ENCODE assay signal across 8 mouse cellular contexts in genomic region chr9:108692226-108693041, GRCm38 (mm10). TPM values are rescaled to one million over a fixed set of nuclear protein-coding genes. Genes with fewer than 3 reads are reported as not detected.
DNase-seq lines count a peak whose midpoint lies in the region; ATAC-seq and TF ChIP-seq lines count a peak whose summit lies in the region.

No protein-coding gene starts in this region.

- peak overlapping the region; percentile 77 for H3K4me2 ChIP-seq in forebrain, postnatal 0 days (ENCODE audit: low read depth)
- H3K4me2 ChIP-seq in lung, embryonic 16.5 days (ENCODE audit: low read depth, low read length) = peak overlapping the region; percentile 98

- under 1% methylated on average over 89 of the region's 92 CpGs for WGBS in cerebellum, adult 2 months
- 5% methylated on average over 90 of the region's 92 CpGs for WGBS in forebrain, postnatal 0 days
- under 1% methylated on average over 92 of the region's 92 CpGs for WGBS in lung, embryonic 16.5 days
- under 1% methylated on average over 92 of the region's 92 CpGs for WGBS in thymus, adult 2 months

- TF ChIP-seq CTCF in MEL (IDR thresholded peaks at IDR 0.05 in 2 of 3, conservative IDR thresholded peaks at IDR 0.05 in 1 of 3; ENCODE audit: control insufficient read depth in 1 of 3, insufficient read depth in 1 of 3, low read depth in 2 of 3, low read length in 3 of 3, poor library complexity in 1 of 3, severe bottlenecking in 1 of 3) = no peak
- TF ChIP-seq CTCF in cerebellum, adult 2 months (IDR thresholded peaks at IDR 0.05; ENCODE audit: borderline replicate concordance, insufficient read depth, low read depth, low read length) = 0 out of 2 replicates have a peak, but pooled peaks have one; percentile 12
- peak; percentile 48 for TF ChIP-seq CTCF in forebrain, postnatal 0 days (IDR thresholded peaks at IDR 0.05; ENCODE audit: low read depth)
- no peak for TF ChIP-seq CTCF in thymus, adult 2 months (IDR thresholded peaks at IDR 0.05; ENCODE audit: borderline replicate concordance, control insufficient read depth, extremely low read depth, insufficient read depth, low read length, poor library complexity)

- peak in 1 of 2 experiments; percentile 90; a peak in 2 of 4 replicates for TF ChIP-seq POLR2A in MEL (IDR thresholded peaks at IDR 0.05; ENCODE audit: control insufficient read depth in 1 of 2, insufficient read depth in 1 of 2, low read depth in 1 of 2, low read length in 2 of 2, poor library complexity in 1 of 2)
- no peak for TF ChIP-seq POLR2A in cerebellum, adult 2 months (IDR thresholded peaks at IDR 0.05; ENCODE audit: borderline replicate concordance, insufficient read depth, low read length)
- no peak for TF ChIP-seq POLR2A in thymus, adult 2 months (IDR thresholded peaks at IDR 0.05; ENCODE audit: control insufficient read depth, extremely low read depth, insufficient read depth, low read length, poor library complexity)

- H3K4me1 ChIP-seq in MEL (ENCODE audit: control insufficient read depth in 1 of 2, insufficient read depth in 2 of 2, low read length in 2 of 2) = peaks cover 7% of the 10 kb centered on the region in 2 experiments
- no peaks in the 10 kb centered on the region for H3K4me1 ChIP-seq in cerebellum, adult 2 months (ENCODE audit: control insufficient read depth, insufficient read depth, low read length)
- peaks cover 22% of the 10 kb centered on the region for H3K4me1 ChIP-seq in forebrain, postnatal 0 days (ENCODE audit: insufficient read depth)
- peaks cover 17% of the 10 kb centered on the region for H3K4me1 ChIP-seq in lung, embryonic 16.5 days (replicated peaks; ENCODE audit: control insufficient read depth, insufficient read depth, low read length)
- peaks cover 11% of the 10 kb centered on the region for H3K4me1 ChIP-seq in thymus, adult 2 months (replicated peaks; ENCODE audit: control insufficient read depth, insufficient read depth, low read length)

- no peak for TF ChIP-seq RAD21 in MEL (IDR thresholded peaks at IDR 0.05; ENCODE audit: low read depth, low read length)

- H3K27me3 ChIP-seq in MEL (ENCODE audit: control insufficient read depth in 1 of 2, insufficient read depth in 2 of 2, low read length in 2 of 2) = no peaks in the 10 kb centered on the region
- no peaks in the 10 kb centered on the region for H3K27me3 ChIP-seq in cerebellum, adult 2 months (ENCODE audit: control insufficient read depth, insufficient read depth, low read length)
- no peaks in the 10 kb centered on the region for H3K27me3 ChIP-seq in forebrain, postnatal 0 days (ENCODE audit: insufficient read depth, low read length)
- no peaks in the 10 kb centered on the region for H3K27me3 ChIP-seq in lung, embryonic 16.5 days (ENCODE audit: control insufficient read depth, insufficient read depth, low read depth, low read length)
- no peaks in the 10 kb centered on the region; the same call in 1 of the 2 replicates for H3K27me3 ChIP-seq in thymus, adult 2 months (ENCODE audit: control insufficient read depth, insufficient read depth, low read length)

- no peak; a peak in 1 of 4 replicates for TF ChIP-seq EP300 in MEL (IDR thresholded peaks at IDR 0.05; ENCODE audit: low read depth in 1 of 2, low read length in 2 of 2)

- H3K27ac ChIP-seq in MEL (ENCODE audit: control insufficient read depth, low read depth, low read length) = peak overlapping the region; percentile 8
- peak overlapping the region; percentile 13; the same call in 1 of the 2 replicates for H3K27ac ChIP-seq in cerebellum, adult 2 months (ENCODE audit: insufficient read depth, low read length)
- peak overlapping the region; percentile 82 for H3K27ac ChIP-seq in forebrain, postnatal 0 days (ENCODE audit: low read depth, low read length)
- H3K27ac ChIP-seq in lung, embryonic 16.5 days (ENCODE audit: low read length) = peak overlapping the region; percentile 50
- no peak overlapping the region for H3K27ac ChIP-seq in thymus, adult 2 months (ENCODE audit: control insufficient read depth, insufficient read depth, low read length)

- peaks cover 36% of the 10 kb centered on the region for H3K79me2 ChIP-seq in MEL (ENCODE audit: control insufficient read depth, insufficient read depth, low read length, poor library complexity)

- peak; percentile 81 for DNase-seq in MEL (ENCODE audit: low read depth, low spot score)
- DNase-seq in cerebellum, adult 2 months = peak; percentile 72 to 75
- DNase-seq in forebrain, postnatal 0 days = peak; percentile 86
- DNase-seq in heart, postnatal 4 days = peak; percentile 62
- DNase-seq in layer of hippocampus, adult 9-11 months = peak; percentile 57
- DNase-seq in ovary, adult 18-20 months (ENCODE audit: low spot score) = peak; percentile 30
- peak; percentile 34 for DNase-seq in thymus, adult 2 months

- peak; percentile 73 for ATAC-seq in forebrain, postnatal 0 days
- ATAC-seq in lung, embryonic 16.5 days (ENCODE audit: low read depth) = peak; percentile 72

- peak overlapping the region; percentile 92 for H3K9ac ChIP-seq in MEL (ENCODE audit: control insufficient read depth, low read depth, low read length, poor library complexity, severe bottlenecking)
- peak overlapping the region; percentile 81 for H3K9ac ChIP-seq in forebrain, postnatal 0 days
- H3K9ac ChIP-seq in lung, embryonic 16.5 days (ENCODE audit: low read length) = peak overlapping the region; percentile 78

- no peaks in the 10 kb centered on the region for H3K9me3 ChIP-seq in MEL (replicated peaks; ENCODE audit: insufficient read depth, low read length)
- H3K9me3 ChIP-seq in forebrain, postnatal 0 days (ENCODE audit: low read length) = no peaks in the 10 kb centered on the region
- no peaks in the 10 kb centered on the region for H3K9me3 ChIP-seq in lung, embryonic 16.5 days (ENCODE audit: control insufficient read depth, low read length)

- H3K4me3 ChIP-seq in MEL (ENCODE audit: control insufficient read depth in 1 of 2, insufficient read depth in 1 of 2, low read depth in 2 of 2, low read length in 2 of 2) = peak overlapping the region; percentile 81 to 86
- peak overlapping the region; percentile 83 for H3K4me3 ChIP-seq in cerebellum, adult 2 months (replicated peaks; ENCODE audit: insufficient read depth, low read depth, low read length)
- H3K4me3 ChIP-seq in forebrain, postnatal 0 days (ENCODE audit: low read depth, low read length) = peak overlapping the region; percentile 84
- H3K4me3 ChIP-seq in lung, embryonic 16.5 days (ENCODE audit: low read length) = peak overlapping the region; percentile 80
- H3K4me3 ChIP-seq in thymus, adult 2 months (ENCODE audit: control insufficient read depth, insufficient read depth, low read length) = peak overlapping the region; percentile 44

- H3K36me3 ChIP-seq in MEL (ENCODE audit: control insufficient read depth in 1 of 2, insufficient read depth in 2 of 2, low read length in 2 of 2) = peaks cover 3 to 24% of the 10 kb centered on the region in 2 experiments
- H3K36me3 ChIP-seq in forebrain, postnatal 0 days (ENCODE audit: insufficient read depth) = no peaks in the 10 kb centered on the region
- H3K36me3 ChIP-seq in lung, embryonic 16.5 days (ENCODE audit: control insufficient read depth, insufficient read depth, low read length) = no peaks in the 10 kb centered on the region
- no peaks in the 10 kb centered on the region for H3K36me3 ChIP-seq in thymus, adult 2 months (ENCODE audit: control insufficient read depth, insufficient read depth, low read length)

TF ChIP-seq in MEL, 35 proteins besides CTCF, POLR2A, EP300 and RAD21 (continues in another document):
- no peak; the same call in 1 of the 2 replicates for TF ChIP-seq NELFE (IDR thresholded peaks at IDR 0.05; ENCODE audit: low read depth, low read length)
- TF ChIP-seq KAT2A (conservative IDR thresholded peaks at IDR 0.05; ENCODE audit: low read depth, low read length) = no peak; the same call in 1 of the 2 replicates
- peak; percentile 82 for TF ChIP-seq MXI1 (IDR thresholded peaks at IDR 0.05; ENCODE audit: low read depth, low read length)
- TF ChIP-seq ELF1 (IDR thresholded peaks at IDR 0.05; ENCODE audit: low read depth, low read length) = no peak
- no peak for TF ChIP-seq BHLHE40 (IDR thresholded peaks at IDR 0.05; ENCODE audit: borderline replicate concordance, low read depth, low read length)
- no peak for TF ChIP-seq USF2 (IDR thresholded peaks at IDR 0.05; ENCODE audit: borderline replicate concordance in 1 of 2, insufficient read depth in 1 of 2, low read depth in 1 of 2, low read length in 2 of 2)

RNA-seq across cellular contexts. Expression of gene Prkar2a, which starts 3.3 kb away (rescaled TPM):
- total RNA-seq in MEL (2012; rRNA removed) = 18.9 and 22.4 TPM in 2 replicates
- 100 to 1,000 TPM in 1 of 2 experiments, 10 to 100 TPM in 1; 87.9 to 230 TPM for polyA plus RNA-seq in MEL (2012; ENCODE audit: insufficient read depth in 1 of 2, insufficient read length in 2 of 2, low read depth in 1 of 2, low replicate concordance in 2 of 2, missing spikeins in 1 of 2)
- 24.6 and 26.6 TPM in 2 replicates for polyA plus RNA-seq in cerebellum, adult 2 months (2012; rRNA removed)
- 81.2 and 104 TPM in 2 replicates for total RNA-seq in forebrain, postnatal 0 days (2014; rRNA removed)
- polyA plus RNA-seq in forebrain, postnatal 0 days (2015; fragmentation: Nextera tagmentation; extraction: Ambion mirVana) = 23.0 and 34.3 TPM in 2 replicates
- 10 to 100 TPM; 74.0 to 79.7 TPM for total RNA-seq in heart, postnatal 4 days (2021)
- polyA plus RNA-seq in lung, embryonic 16.5 days (2015; fragmentation: Nextera tagmentation; extraction: Ambion mirVana) = 13.1 and 14.8 TPM in 2 replicates
- polyA plus RNA-seq in thymus, adult 2 months (2012; rRNA removed) = 5.7 and 5.8 TPM in 2 replicates

RNA-seq across cellular contexts. Expression of gene Slc25a20, which starts 30.5 kb away (rescaled TPM):
- total RNA-seq in MEL (2012; rRNA removed) = 15.6 and 19.3 TPM in 2 replicates
- polyA plus RNA-seq in MEL (2012; ENCODE audit: insufficient read depth in 1 of 2, insufficient read length in 2 of 2, low read depth in 1 of 2, low replicate concordance in 2 of 2, missing spikeins in 1 of 2) = 10 to 100 TPM in 1 of 2 experiments, not detected in 1; 24.1 TPM
- polyA plus RNA-seq in cerebellum, adult 2 months (2012; rRNA removed) = 18.2 and 19.1 TPM in 2 replicates
- total RNA-seq in forebrain, postnatal 0 days (2014; rRNA removed) = 37.6 and 40.5 TPM in 2 replicates
- 35.2 and 39.6 TPM in 2 replicates for polyA plus RNA-seq in forebrain, postnatal 0 days (2015; fragmentation: Nextera tagmentation; extraction: Ambion mirVana)
- total RNA-seq in heart, postnatal 4 days (2021) = 100 to 1,000 TPM; 206 to 213 TPM
- 44.8 and 46.8 TPM in 2 replicates for polyA plus RNA-seq in lung, embryonic 16.5 days (2015; fragmentation: Nextera tagmentation; extraction: Ambion mirVana)
- 19.8 and 24.7 TPM in 2 replicates for polyA plus RNA-seq in thymus, adult 2 months (2012; rRNA removed)

RNA-seq across cellular contexts. Expression of gene Arih2, which starts 43.2 kb away (rescaled TPM):
- total RNA-seq in MEL (2012; rRNA removed) = 55.8 and 59.6 TPM in 2 replicates
- polyA plus RNA-seq in MEL (2012; ENCODE audit: insufficient read depth in 1 of 2, insufficient read length in 2 of 2, low read depth in 1 of 2, low replicate concordance in 2 of 2, missing spikeins in 1 of 2) = 10 to 100 TPM in 1 of 2 experiments, not detected in 1; 66.5 TPM
- 53.7 and 54.2 TPM in 2 replicates for polyA plus RNA-seq in cerebellum, adult 2 months (2012; rRNA removed)
- 68.2 and 70.9 TPM in 2 replicates for total RNA-seq in forebrain, postnatal 0 days (2014; rRNA removed)
- 32.3 and 40.3 TPM in 2 replicates for polyA plus RNA-seq in forebrain, postnatal 0 days (2015; fragmentation: Nextera tagmentation; extraction: Ambion mirVana)
- 10 to 100 TPM; 60.7 to 76.7 TPM for total RNA-seq in heart, postnatal 4 days (2021)
- polyA plus RNA-seq in lung, embryonic 16.5 days (2015; fragmentation: Nextera tagmentation; extraction: Ambion mirVana) = 44.3 and 46.7 TPM in 2 replicates
- polyA plus RNA-seq in thymus, adult 2 months (2012; rRNA removed) = 56.0 and 63.0 TPM in 2 replicates

Comparison
In these comparisons a context has a peak if more than half of its experiments do, and no peak if none do; other contexts are left out.
1. DNase-seq: peak in every context shown above with its lines; median percentile 86 in forebrain, postnatal 0 days; 81 in MEL; 74 in cerebellum, adult 2 months; 62 in heart, postnatal 4 days; 57 in layer of hippocampus, adult 9-11 months; 34 in thymus, adult 2 months; 30 in ovary, adult 18-20 months.
2. CTCF ChIP-seq: peak in cerebellum, adult 2 months (single experiment) and forebrain, postnatal 0 days (single experiment); none in MEL (0 of 3) and thymus, adult 2 months (single experiment).
3. Peak in every context shown above with its lines, with median percentiles within 50 percentile points of each other: H3K4me3 ChIP-seq and H3K9ac ChIP-seq.